Mouse (Mus musculus): ENCODE data around the gene Scp2d1.
"Not testable (repeated sequence)": the region's sequence is repeated elsewhere in the genome, so short reads cannot be mapped to it uniquely, and the experiment has no call there.

The Scp2d1 gene

DNA sequence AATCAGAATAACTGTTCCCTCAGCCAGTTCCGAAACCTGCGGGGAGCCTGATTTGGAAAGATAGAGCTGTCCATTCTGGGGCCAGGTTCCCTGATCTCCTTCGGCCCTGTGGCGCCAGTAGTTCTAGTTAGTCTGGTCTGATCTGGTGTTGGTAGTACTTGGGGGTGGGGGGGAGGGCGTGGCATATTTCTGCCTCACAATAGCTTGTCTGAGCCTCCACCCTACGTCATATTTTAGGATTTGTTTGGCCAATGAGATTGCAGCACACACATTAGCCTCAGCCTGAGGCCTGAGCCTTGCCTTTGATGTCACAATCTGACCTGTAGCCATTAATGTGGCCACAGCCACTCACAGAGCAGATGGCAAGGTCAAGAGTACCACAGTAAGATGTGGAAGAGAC, at the start of gene Scp2d1:
Gene Scp2d1 (plus strand): TSS at position 301 of the 400 bp plus-strand sequence.
- not testable (repeated sequence) for DNase-seq (ENCODE audit: extremely low spot score, low read depth, low spot score)

DNA sequence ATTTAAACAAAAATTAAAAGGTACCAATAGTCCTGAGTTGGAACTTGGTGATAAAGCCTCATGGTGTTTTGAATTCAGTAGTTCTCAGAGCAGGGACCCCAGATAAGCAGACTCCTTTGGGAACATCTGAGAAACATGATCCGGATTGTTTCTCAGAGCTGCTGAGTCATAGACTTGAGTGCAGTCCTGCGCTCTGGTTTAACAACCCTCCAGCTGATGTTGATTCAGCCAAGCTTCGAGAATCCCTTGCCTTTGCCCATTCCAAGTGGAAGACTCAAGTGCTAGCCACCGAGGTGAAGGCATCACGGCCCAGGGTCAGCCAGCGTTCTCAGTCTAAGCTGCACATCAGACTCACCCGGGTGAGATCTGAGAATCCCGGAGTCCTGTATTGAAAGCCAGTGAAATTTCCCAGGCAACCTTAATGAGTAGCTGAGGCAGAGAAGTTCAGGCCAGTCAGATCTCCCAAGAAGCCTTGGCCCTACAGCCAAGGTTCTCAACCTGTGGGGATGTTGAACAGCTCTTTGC, 48.8 kb upstream of the Scp2d1 start:
- no peak for DNase-seq (ENCODE audit: extremely low spot score, low read depth, low spot score)

DNA sequence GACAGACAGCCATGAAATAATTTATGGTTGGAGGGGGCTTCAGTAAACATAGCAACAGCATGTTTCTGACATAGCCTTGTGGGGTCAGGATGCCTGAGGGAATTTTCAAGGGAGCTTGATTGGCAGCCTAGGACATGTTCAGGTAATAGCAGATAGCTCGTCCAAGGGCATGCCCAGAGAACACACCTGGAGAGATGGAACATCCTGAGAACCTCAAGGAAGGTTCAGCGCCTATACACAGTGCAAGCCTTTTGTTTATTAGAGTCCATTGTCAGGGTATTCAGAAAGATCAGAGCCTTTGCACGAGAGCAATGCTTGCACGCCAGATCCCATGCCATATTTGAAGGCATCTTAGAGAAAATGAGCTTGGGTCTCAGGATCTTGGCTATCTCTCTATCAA, 47.8 kb upstream of the Scp2d1 start:
- DNase-seq (ENCODE audit: extremely low spot score, low read depth, low spot score) = no peak

DNA sequence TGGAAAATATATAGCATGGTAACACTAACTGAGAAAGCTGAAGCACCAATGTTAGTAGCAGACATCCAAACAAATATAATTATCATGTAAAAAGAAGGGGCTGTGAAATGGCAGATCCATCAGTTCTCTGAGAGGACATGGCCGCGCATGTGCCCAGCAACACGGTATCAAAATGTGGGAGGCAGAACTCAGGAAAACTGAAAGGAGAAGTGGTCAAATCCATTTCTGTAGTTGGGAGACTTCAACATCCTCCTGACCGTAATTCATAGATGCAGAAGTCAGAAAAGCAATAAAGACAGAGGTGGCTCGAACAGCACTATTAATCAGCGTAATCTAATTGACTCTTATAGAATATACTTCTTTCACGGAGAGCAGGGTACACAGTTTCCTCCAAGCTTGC, 44.2 kb upstream of the Scp2d1 start:
- DNase-seq (ENCODE audit: extremely low spot score, low read depth, low spot score) = no peak

DNA sequence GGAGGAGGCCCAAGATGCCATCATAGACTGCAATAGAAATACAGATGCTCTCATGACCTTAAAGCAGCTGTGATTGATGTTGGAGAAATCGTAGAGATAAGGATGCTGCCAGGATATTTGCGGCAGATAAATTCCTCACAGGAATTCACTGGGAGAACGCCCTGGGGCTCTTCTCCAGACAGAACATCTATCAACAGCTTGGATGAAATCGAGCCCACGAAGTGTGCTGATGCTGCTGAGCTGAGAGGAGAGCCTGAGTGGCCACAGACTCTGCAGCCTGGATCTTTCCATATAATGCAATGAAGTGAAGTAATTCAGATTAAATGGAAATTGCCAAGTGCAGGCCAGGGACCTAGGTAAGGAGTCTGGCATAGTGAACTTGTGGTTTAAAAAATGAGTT, 42.7 kb upstream of the Scp2d1 start:
- DNase-seq (ENCODE audit: extremely low spot score, low read depth, low spot score) = no peak

DNA sequence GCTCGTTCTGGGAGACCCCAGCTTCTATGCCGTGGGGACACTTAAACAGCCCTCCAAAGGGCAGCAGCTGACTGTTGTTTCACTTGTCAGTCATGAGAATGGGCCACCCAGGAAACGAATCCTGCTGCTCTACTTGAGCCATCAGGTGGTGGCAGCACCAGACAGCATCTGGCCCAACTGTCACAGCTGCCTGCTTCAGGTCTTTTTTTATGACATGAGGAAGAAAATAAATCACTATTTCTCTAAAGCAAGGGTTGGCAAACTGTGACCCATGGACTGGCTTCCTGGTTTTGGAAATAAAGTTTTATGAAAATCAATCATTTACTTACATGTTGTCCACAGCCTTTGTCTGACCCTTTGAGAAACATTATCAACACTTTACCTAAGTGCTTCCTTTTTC, 41.6 kb upstream of the Scp2d1 start:
- DNase-seq (ENCODE audit: extremely low spot score, low read depth, low spot score) = no peak

DNA sequence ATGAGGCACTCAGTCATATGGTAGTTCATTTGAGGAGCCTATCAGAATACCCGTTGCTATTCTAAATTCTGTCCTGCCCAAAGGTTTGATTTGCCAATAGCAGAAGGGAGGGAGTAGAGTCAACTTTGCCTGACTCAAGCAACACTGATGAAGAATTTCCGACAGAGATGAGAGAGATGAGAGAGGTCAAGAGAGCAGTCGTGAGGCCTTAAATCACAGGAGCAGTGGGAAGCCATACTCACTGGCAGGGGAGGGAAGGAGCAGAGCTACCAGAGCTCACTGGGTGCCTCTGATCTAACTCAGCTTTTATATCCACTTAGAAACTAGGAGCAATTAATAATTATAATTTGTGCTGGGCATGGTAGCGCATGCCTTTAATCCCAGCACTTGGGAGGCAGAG, 41.0 kb upstream of the Scp2d1 start:
- DNase-seq (ENCODE audit: extremely low spot score, low read depth, low spot score) = no peak

DNA sequence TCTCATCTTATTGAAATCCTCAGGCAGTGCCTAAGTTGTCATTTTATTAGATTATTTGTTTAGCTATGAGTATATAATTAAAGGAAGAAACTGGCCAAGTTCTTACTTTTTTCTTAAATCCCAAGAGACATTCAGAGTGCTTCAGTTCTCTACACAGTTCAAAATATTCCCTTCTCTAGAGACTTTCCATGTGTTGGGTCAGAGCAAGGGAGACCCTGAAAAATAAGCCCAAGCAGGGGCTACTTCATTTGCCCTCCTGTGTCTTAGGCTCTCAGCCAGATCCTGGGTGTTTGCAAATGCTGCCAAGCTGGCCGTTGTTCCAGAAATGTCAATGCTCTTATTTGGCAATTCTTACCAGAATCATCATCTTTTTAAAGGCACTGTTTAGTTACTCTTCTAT, 40.3 kb upstream of the Scp2d1 start:
- DNase-seq (ENCODE audit: extremely low spot score, low read depth, low spot score) = no peak

DNA sequence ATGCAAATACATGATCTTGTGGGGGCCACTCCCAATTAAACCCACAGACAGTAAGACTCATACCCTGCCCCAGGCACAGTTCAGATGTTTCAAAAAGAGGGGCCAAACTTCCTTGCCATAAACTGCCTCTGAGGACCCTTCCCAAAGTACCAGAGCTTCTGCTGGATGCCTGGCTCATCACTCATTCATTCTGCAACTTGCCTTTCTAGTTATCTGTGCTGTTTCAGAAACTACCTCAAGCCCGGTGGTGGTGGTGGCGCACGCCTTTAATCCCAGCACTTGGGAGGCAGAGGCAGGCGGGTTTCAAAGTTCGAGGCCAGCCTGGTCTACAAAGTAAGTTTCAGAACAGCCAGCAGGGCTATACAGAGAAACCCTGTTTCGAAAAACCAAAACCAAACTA, 39.6 kb upstream of the Scp2d1 start:
- DNase-seq (ENCODE audit: extremely low spot score, low read depth, low spot score) = no peak

DNA sequence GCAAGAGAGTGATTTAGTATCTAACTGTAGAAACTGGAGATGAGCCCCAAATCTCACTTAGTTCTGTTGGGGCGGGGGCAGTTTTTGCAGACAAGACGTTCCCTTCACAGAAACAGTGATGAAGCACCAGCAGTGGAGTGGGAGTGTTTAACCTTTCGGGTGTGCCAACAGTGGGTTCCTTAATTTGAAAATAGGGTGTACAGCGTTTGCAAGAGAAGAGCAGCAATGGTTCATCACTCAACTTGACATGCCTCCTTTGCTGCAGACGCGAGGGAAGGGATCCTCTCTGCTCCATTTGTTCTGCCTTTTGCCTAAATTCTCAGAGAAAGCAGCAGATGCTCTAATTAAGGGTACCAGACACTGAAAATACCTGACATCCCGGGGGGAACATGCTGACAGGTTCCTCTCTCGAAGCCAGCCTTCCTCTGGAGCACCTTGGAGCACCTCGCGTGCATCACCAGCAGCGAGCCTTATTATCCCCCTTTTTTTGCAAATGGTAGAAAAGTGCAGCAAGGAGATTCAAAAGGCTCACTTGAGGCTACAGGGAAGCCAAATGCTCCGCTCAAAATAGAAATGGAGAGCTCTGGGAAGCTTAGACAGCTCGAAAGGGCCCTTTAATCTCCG, 31.7 kb upstream of the Scp2d1 start:
- no peak for DNase-seq (ENCODE audit: extremely low spot score, low read depth, low spot score)

DNA sequence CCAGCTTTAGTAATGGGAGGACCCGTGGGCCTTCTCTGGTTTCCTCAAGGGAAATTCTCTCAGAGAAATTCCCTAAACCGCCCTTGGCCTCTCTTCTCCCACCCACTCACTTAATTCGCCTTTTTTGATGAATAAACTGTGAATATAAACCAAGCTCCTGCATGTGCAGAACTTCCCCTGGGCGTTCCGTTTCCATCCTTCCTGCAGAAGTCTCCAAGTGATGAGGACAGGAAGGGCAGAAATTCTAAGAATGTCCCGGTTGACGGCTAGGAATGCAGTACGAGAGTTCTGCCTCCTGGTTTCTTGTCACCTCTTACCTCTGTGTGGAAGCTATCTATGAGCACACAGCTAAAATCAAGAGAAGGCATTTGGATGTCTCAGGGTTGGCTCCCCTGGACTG, 25.9 kb upstream of the Scp2d1 start:
- DNase-seq (ENCODE audit: extremely low spot score, low read depth, low spot score) = no peak

DNA sequence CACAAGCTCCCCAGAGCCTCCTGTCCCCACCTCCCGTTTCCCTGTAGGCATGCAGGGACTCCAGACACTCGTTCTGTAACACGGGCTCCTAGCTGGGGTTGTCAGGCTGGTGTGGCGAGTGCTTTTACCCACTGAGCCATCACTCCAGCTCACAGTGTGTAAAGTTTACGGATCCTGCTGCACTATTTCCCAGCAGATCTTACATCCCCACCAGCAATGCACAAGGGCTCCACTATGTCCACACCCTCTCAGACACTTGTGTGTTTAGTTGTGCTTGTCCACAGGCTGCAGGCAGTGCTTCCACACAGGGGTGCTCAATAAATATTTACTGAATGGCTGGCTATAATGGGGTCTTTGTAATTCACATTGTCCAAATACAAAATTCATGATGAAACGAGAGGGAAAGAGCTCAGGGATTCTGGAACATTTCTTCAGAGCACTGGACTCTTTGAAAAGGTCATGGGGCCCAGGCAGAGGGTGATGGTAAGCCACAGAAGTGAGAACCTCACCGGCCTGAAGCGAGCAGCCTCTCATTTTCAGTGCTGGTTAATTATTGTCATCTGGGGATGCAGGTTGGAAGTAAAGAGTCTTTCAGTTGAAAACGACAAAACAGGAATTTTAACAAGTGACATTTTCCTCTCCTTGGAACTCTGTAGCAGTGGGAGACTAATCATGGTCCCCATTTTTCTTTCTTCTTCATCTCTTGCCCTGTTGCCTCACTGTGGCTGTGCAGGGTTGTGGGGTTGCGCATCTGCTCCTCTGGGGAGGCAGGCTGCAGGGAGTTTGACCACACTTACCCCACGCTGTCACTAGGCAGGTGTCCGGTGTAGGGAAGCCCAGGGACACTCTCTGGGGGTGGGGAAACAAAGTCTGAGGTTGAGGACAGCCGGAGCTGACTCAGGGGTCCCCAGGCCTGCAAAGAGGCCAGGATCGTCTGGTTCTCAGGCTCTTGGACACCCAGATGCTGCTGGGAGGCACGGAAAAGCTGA, 15.4 kb upstream of the Scp2d1 start:
- DNase-seq (ENCODE audit: extremely low spot score, low read depth, low spot score) = no peak

DNA sequence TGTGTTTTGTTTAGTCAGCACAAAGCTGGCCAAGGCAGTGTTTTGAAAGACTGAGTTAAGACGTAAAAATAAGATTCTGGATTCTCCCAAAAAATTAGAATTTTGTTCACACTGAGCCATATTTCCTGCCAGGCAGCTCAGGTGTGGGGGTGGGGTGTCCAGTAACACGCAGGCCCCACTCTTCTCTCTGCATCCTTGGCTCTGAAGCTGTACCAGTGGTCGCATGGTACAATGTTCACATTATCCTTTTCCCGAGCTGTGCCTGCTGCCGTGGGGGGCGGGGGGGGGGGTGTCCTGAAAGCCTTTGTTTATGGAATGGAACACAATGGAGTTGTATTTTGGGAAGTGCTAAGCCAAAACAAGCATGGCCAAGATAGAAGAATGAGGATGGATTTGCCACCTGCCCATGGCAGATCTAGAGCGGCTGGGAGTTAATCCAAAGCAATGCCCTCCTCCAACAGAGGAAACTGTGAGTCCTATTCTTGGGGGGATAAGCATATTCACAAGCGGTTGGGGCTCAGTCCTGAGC, 5.1 kb downstream of the Scp2d1 start:
- DNase-seq (ENCODE audit: extremely low spot score, low read depth, low spot score) = no peak

DNA sequence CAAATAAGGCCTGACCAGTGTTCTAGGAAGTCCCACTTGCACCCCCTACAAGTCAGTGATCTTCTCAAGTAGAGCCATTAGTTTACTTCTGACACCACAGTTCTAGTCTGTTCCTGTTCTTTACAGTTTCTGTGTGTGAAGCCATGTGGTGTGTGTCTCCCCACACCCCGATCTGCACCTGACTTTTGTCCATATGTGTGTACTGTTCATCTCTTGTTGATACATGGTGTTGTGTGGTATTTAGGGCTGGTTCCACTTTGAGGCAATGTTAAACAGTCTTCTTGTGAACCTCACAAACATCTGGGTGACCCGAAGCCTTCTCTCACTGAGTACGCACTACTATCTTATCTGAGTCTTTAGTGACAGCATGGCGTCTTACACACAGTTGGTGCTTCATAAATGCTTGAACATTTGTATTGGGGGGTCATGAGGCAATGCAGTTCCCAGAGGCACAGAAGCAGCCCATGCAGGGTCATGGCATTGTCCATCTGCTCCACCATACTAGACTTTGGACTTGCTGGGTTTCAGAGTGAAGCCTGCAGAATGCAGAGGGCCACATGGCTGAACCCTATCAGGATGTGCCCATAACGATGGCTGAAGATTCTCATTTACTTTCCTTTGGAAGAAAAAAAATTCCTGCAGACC, 13.3 kb downstream of the Scp2d1 start:
- DNase-seq (ENCODE audit: extremely low spot score, low read depth, low spot score) = no peak

DNA sequence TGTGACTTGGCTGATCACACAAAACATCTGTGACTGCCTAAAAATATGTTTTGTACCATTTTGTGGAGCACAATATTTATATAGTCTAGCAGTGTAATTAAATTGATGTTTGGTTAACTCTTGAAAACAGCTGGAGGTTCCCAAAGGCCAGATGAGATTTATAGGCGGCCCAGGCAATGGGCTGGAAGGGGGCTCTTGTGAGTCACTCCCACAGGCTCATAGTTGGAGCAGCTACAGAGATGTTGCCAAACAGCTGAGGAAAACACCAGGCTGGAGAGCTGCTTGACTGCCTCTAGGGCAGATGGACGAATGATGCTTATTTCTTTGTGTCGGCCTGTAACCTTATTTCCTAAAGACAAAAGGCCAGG, 13.8 kb downstream of the Scp2d1 start:
- no peak for DNase-seq (ENCODE audit: extremely low spot score, low read depth, low spot score)

DNA sequence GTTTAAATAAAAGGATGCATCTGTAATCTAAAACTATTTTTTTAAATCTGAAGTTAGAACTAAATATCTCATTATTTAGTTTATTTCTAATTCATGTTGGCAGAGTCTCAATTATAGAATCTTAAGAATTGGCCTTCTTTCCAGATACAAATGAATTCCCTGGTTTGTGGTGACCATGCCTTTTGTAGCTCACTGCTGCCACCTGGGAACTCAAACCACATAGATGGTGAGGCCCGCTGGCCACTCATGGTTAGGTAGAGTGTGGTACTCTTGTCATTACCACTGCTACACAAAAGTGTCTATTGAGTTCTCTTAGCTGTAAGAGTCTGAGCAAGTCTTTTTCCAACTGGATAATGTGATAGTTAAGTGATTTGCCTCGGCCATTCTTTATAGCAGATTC, 45.4 kb downstream of the Scp2d1 start:
- DNase-seq (ENCODE audit: extremely low spot score, low read depth, low spot score) = no peak

Data from hindlimb bud, embryonic 11.5 days (tissue).